Mouse (Mus musculus) gastrocnemius, adult 2 months (tissue): ENCODE results near the gene Sipa1l1. TPM values are rescaled to one million over a fixed set of nuclear protein-coding genes. Genes with fewer than 3 reads are reported as not detected.

Source experiments
- DNase-seq: peaks from one replicate; pipeline ENCODE4 v3.0.0; 2022
- H3K27ac ChIP-seq: fragments of 200-600 bp; 2 replicates; pipeline ENCODE4 v1.8.1; 2022; ENCODE audit warnings: mild to moderate bottlenecking
- H3K4me3 ChIP-seq: fragments of 200-600 bp; 2 replicates; pipeline ENCODE4 v1.8.1; 2022; ENCODE audit warnings: mild to moderate bottlenecking, moderate library complexity
- CTCF ChIP-seq: fragments of 200-600 bp; IDR thresholded peaks from 2 replicates; pipeline ENCODE4 v1.8.1; 2022; ENCODE audit warnings: antibody characterized with exemption, mild to moderate bottlenecking, moderate library complexity
- intact Hi-C: fragments of 180-260 bp; cut with DNase I; formaldehyde crosslinking; loops from one replicate; pipeline ENCODE4 v1.15.1; 2025
- long read RNA-seq, 2 experiments: library from polyadenylated mRNA; stranded (forward); transcript quantifications; one replicate each; pipeline ENCODE4 v2.0.0; 2021
- total RNA-seq, 2 experiments: library from RNA; stranded (reverse); gene quantifications; 2 replicates each; pipeline ENCODE4 v1.2.3; 2021

Gene Sipa1l1
- total RNA-seq = 10 to 100 TPM in 1 of 2 experiments, 1 to 10 TPM in 1; 7.4 to 10.6 TPM
- long read RNA-seq, experiment 1, partial matches to known transcripts = 1 of 4 reads
- long read RNA-seq, experiment 1, other reads (novel, unspliced or antisense) = 3 of 4 reads
- long read RNA-seq, experiment 2, partial matches to known transcripts = 0 of 3 reads
- long read RNA-seq, experiment 2, other reads (novel, unspliced or antisense) = 3 of 3 reads

DNA sequence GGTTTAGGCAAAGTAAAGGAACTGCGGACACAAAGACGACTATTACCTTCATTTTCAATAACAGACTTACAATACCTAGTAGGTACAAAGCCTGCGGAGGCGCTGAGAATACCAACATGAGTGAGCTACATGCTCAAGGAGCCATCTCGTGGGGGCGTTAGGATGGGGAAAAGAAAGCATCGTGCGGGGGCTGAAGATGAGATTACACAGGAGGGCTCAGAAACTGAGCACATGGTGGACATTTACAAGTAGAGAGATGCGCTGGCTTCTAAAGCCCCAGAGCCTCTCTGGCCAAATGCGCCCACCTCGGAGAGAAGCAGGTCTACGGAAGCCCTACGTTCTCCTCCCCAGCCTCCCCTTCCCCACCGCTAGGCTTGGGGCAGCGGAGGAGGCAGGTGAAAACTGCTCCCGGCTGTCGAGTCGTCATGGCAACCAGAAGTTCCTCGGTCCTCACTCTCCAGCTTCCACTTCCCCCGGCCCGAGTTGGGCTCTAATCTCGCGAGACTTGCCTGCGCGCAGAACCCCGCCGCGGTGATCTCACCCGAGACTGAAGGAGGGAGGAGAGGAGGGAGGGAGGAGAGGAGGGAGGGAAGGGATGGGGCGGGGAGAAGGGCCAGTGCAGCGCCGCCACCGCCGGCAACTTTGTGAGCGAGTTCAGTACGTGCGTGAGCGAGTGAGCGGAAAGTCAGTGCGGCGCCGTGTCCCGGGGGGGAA is at the start of gene Sipa1l1:
Gene Sipa1l1, plus strand, starts transcription at position 501 of the 714 bp plus-strand sequence.
- TF ChIP-seq CTCF = no peak
- Histone ChIP-seq H3K27ac (peak within 1 kb of the TSS; percentile 85), H3K4me3 (peak within 1 kb of the TSS; percentile 97)
- DNase-seq = peak; percentile 95
- intact Hi-C loops = no loop called here

DNA sequence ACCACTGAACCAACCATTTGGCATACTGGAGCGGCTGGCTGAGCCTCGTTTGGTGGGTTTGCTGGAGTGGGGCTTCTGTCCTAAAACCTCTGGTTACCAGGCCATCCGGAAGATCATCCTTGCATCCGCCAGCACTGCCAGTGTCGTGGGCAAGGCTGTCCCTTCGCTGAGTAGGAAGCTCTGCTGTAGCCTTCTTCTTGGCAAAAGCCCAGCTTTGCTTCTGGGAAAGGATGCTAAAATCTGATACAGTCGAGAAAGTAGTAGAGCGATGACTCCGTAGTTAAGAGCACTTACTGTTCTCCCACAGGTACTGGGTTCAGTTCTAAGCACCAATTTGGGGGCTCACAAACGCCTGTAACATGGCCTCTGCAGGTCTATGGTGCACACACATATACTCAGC is 47.2 kb upstream of the Sipa1l1 start:
- peak overlapping the region; percentile 81 for H3K27ac ChIP-seq
- TF ChIP-seq CTCF = no peak
- intact Hi-C loops = no loop called here
- peak overlapping the region; percentile 48 for H3K4me3 ChIP-seq
- no peak for DNase-seq

DNA sequence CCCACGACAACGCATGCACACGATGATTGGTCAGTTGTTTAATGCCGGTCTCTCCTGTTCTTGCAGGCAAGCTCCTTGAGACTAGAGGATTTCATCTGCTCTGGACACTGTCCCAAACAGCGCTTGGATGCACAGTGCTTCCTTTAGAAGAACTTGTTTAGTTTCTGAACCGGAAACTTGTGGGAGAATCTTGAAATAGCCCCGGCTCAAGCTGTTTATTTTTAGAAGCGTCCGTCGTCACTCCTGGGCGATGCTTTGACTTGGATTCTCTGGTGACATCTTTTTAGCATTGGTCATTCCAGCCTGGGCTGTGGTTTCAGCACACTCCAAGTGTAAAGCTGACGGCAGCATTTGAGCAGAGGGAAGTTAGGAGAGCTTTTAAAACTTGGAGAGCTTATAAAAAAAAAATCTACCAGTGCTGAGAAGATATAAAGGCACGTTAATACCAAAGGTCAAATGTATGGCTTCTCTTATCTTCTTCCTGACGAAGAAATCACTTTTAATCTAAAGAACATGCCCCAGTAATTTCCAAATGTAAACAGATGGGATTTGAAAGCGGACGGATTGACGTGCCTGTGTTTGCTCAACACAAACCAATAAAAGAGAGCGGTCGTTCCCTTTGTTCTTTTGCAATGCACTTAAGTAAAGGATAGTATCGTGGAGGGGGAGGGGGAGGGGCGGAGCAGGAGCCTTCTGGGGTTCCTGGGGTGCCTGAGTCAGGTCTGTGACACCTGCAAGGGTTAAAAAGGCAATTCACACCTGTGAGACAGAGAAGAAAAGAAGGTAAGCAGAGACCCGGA is 46.5 kb upstream of the Sipa1l1 start:
- no peak for TF ChIP-seq CTCF
- H3K4me3 ChIP-seq = peak overlapping the region; percentile 48
- intact Hi-C loops = no loop called here
- peak overlapping the region; percentile 81 for H3K27ac ChIP-seq
- DNase-seq = peak; percentile 73

DNA sequence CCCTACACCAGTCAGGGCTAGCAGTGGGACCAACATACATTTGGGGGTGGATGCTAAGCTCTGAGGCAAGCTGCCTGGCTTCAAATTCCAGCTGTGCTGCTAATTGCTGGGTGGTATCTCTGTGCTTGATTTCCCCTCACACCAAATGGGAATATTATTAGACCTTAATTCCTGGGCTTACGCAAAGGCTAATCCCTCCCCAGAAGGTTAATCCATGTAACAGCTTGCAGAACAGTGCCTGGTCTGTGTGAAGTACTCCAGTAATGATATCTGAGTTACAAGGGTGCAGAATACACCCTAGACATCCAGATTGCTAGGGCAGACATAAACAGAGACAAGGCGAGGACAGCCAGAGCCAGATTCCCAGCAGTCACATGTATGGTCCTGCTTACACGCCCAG is 42.3 kb upstream of the Sipa1l1 start:
- no peak for TF ChIP-seq CTCF
- H3K27ac ChIP-seq = no peak overlapping the region
- H3K4me3 ChIP-seq = no peak overlapping the region
- intact Hi-C loops = no loop called here
- no peak for DNase-seq

DNA sequence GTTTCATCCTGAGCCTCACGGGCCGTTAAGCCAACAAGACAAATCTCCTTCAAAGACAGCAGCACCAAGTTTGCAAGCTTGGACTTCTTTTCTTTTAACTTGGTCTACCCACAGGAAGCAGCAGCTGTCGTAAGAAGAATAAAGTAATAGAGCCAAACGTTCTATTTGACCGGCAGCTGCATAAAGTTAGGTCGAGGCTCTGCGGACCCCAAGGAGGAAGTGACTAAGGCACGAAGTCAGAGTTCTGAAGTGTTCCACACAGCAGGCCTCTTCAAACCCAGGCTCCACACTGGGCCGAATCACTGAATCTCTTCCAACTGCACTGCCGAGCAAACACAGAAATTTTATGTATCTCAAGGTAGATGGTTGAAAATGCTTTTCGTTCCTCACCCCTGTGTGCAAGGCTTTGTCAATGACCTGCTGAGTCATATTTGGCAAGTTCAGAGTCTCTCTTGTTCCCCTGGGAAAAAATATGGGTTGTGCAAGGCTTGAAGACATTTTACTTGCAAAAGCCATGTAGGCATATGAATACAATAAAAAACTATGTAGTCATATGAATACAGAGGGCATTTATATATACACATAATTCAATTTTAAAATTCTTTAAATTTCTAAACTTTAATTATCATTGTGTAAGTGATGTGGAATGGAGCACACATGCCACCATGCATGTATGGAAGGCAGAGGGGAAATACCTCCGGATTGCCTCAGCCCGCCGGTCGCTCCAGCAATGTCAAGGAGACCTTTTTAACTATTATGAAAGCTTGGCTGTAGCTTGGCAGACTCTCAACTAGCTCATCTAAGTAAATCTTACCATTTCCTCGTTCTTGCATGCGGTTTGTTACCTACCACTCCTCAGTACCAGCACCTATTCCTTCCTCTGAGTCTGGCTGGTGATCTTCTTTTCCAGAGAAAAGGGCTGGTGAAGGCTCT is 29.6 kb upstream of the Sipa1l1 start:
- intact Hi-C loops = no loop called here
- H3K4me3 ChIP-seq = no peak overlapping the region
- H3K27ac ChIP-seq = no peak overlapping the region
- DNase-seq = no peak
- TF ChIP-seq CTCF = no peak

DNA sequence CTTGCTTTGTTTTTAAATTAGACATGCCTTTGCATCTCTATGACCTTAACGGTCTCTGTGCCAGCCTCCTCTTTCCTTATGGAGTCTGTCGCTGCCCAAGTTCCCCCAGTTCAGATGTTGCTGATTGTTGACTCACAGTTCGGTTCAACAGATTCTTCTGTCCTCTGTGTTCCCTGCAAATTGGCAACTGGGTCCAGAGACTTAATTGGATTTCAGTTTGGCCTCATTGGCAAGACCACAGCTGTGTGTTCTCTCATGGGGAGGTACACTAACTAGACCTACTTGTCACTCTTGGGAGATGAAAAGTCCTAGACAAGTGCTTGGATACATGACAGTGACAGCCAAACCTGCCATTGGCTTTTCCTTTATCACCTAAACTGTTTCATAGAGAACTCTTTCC is 25.7 kb upstream of the Sipa1l1 start:
- no peak for TF ChIP-seq CTCF
- H3K27ac ChIP-seq = no peak overlapping the region
- intact Hi-C loops = no loop called here

DNA sequence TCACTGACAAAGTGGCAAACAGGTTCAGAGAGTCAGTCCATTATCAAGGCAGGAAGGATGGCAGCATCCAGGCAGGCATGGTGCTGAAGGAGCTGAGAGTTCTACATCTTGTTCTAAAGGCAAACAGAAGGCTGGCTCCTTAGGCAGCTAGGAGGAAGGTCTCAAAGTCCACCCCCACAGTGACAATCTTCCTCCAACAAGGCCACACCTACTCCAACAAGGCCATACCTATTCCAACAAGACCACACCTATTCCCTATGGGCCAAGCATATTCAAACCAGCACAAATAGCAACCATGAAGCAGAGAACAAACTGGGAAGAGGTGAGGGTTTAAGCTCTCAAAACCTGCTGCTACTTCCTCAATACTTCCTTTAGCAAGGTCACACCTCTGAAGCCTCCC is 23.9 kb upstream of the Sipa1l1 start:
- intact Hi-C loops = no loop called here
- TF ChIP-seq CTCF = no peak

More for the DNA sequence above, 25.7 kb upstream of the Sipa1l1 start:
- DNase-seq = no peak
- no peak overlapping the region for H3K4me3 ChIP-seq

DNA sequence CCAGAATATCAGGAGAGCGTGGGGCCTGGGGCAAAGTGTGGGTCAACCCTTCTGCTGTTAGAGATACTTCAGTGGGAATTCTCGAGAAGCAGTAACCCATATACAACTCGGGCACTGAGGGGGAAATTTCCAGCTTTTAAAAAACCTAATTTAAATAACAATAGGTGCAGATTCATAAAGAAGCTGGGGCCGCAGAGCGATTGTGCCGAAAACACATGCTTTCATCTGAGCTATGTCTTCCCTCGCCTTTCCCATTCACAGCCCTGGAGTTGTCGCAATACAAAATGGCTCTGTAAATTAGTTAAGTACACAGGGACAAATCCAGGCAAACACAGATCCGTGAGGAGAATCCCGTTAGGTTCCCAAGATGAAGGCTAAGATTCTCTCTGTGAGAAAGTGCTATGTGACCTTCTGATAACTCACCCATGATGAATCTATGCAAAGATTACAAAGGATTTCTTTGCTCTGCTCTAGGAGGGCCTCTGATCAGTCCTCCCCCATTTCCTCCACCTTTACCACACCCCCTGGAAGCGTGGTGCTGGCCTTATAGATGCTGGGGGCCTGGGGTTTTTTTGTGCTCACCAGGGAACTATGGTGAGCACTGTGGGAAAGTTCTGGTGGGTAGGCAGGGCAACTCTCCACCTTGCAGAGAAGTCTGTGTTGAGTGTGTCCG is 22.0 kb upstream of the Sipa1l1 start:
- no peak for TF ChIP-seq CTCF
- no peak overlapping the region for H3K27ac ChIP-seq
- H3K4me3 ChIP-seq = no peak overlapping the region
- intact Hi-C loops = no loop called here
- no peak for DNase-seq

More for the DNA sequence above, 23.9 kb upstream of the Sipa1l1 start:
- no peak overlapping the region for H3K4me3 ChIP-seq
- H3K27ac ChIP-seq = no peak overlapping the region
- DNase-seq = no peak

DNA sequence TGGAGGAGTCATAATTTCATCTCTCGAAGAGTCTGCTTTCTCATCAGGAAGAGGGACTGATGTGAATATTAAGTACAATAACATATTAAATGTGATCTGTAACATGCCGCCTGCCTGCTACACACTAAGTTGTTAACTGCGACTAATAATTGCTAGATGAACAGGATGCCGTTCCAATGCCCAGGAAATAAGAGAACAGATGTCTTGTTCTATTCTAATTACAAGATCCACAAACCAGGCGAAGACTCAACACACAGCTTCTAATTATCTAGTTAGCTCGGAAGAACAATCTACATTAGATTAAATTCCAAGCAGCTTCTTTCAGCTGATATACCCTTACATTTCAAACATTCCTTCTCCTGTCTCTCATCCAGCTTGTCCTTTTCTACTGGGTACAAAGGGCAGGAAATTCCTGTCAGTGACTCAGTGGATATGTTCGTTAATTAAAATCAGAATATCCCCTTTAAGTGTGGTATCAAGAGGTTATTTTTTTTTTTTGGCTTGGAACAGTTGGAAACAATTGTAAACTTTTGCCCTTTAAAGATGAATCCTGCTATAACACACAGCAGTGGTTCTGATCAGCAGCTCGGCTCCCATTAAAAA is 20.7 kb upstream of the Sipa1l1 start:
- no peak overlapping the region for H3K27ac ChIP-seq
- intact Hi-C loops = no loop called here
- no peak for TF ChIP-seq CTCF
- no peak overlapping the region for H3K4me3 ChIP-seq
- no peak for DNase-seq

DNA sequence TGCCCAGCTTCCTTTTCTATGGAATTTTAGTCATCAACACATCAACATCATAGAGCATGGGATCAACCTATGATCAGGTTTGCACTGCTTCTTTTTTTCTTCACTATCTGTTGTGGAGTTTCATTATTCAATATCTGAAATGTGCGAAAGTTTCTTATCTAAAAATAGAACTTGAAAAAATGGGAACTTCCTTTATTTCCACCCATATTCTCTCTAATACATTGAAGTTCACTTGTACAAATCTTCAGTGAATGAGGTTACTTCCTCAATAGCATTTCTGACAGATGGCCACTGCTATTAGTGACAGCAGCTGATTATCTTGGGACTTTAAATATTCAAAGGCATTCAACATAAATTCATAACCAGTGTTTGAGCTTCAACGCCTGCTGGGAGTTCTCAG is 18.1 kb upstream of the Sipa1l1 start:
- intact Hi-C loops = no loop called here
- no peak for DNase-seq
- H3K27ac ChIP-seq = no peak overlapping the region
- H3K4me3 ChIP-seq = no peak overlapping the region
- TF ChIP-seq CTCF = no peak

DNA sequence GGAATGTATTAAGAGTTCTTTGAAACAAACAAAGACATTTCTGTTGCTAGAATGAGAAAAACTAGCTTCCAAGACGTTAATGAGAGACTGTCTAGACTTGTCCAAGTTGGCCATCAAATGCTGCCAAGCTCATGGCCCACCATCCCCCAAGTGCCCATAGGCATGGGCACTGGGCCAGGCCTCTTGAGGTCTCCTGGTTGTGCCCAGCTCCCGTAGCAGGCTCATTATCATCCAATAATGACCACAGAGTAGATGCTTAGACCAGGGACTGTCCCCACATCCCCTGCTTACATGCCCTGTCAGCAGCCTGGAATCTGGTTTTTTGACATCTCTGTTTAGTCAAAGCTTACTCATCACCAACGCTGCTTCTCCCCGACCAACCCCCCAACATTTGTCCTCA is 14.6 kb upstream of the Sipa1l1 start:
- no peak overlapping the region for H3K4me3 ChIP-seq
- intact Hi-C loops = no loop called here
- no peak overlapping the region for H3K27ac ChIP-seq
- TF ChIP-seq CTCF = no peak
- no peak for DNase-seq
